Mouse (Mus musculus): ENCODE measurements at regions not wholly inside any gene's neighbourhood (a gene's known extent, or its start where the extent isn't known, plus 50 kb on each side); places are given as distances from the start of the nearest gene placed in this dataset.

- TF ChIP-seq CTCF (conservative IDR thresholded peaks at IDR 0.05; ENCODE audit: insufficient read depth, insufficient read length, low read depth, low read length) (0 out of 2 replicates have a peak, but pooled peaks have one; percentile 15), POLR2A (IDR thresholded peaks at IDR 0.05; ENCODE audit: low read depth, low read length) (no peak)
Measured at GRCm38 (mm10) chr16:73098760-73099159, 790.7 kb downstream of the Robo1 start.
